Mouse (Mus musculus) bone marrow, adult 2 months (tissue): Measurements from ENCODE around the gene Fgd3.

Experiments
- CTCF ChIP-seq: fragments of 200-500 bp; IDR thresholded peaks from 2 replicates; pipeline ENCODE4 v1.5.1; 2011; ENCODE audit warnings: low read length, control low read depth; ENCODE audit not compliant: control insufficient read depth, insufficient read depth
- POLR2A ChIP-seq: fragments of 200-500 bp; IDR thresholded peaks from 2 replicates; pipeline ENCODE4 v1.6.1; 2011; ENCODE audit warnings: low read depth, mild to moderate bottlenecking, control low read depth, low read length, borderline replicate concordance; ENCODE audit not compliant: control insufficient read depth

DNA sequence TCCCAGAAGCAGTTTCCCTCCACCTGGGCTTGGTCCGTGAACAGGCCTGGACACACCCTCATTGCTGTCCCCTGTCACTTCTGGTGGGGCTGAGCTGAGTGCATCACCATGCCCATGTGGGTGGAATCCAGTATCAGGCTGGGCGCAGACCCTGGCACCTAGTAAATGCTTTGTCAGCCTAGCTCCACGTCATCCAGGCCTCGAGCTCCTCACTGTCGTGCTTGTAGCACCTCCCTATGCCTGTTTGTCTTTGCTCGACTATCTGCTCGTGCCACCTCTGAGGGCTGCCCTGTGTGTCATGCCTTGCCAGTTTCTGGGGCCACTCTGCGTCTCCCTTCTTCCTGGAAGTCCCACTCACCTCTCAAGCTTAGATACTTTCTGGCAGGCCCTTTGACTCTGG lies 24.5 kb upstream of the Fgd3 start:
- 0 out of 2 replicates have a peak, but pooled peaks have one; percentile 2 for TF ChIP-seq CTCF
- TF ChIP-seq POLR2A = no peak
